Mouse (Mus musculus) bone marrow macrophage, adult 2 months (primary cell): Measurements from ENCODE around the gene Leng8.

Source experiments
- CTCF ChIP-seq: IDR thresholded peaks from 2 replicates; pipeline ENCODE4 v1.5.1; 2012; ENCODE audit warnings: low read depth, mild to moderate bottlenecking, low read length, moderate library complexity
- POLR2A ChIP-seq: IDR thresholded peaks from 2 replicates; pipeline ENCODE4 v1.6.1; 2012; ENCODE audit warnings: mild to moderate bottlenecking, low read depth, low read length, borderline replicate concordance

DNA sequence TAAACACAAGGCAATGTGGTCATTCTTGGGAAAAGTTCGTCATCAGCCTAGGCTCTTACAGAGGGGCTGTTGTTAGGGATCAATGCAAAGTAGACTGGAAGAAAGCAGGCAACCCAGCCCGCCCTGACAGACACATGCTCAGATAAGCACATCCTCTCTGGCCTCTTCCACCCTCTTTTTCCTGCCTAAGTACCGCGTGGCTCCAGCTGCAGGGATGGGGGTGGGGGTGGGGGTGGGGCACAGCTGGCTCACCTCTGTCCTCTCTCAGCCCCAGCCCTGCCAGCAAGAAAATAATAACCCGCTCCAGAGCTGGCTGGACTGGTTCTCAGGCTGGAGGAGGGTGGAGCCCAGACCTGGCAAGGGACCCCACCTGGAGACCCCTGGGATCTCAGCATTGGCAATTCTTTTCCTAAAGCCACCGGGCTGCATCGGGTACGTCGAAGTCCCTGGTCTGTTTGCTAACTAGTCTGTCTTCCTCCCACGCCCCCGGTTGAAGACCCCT lies 26.8 kb downstream of the Leng8 start:
- no peak for TF ChIP-seq CTCF
- TF ChIP-seq POLR2A, result no peak
